Mouse (Mus musculus): ENCODE measurements around the gene Phkg2.
A peak's percentile ranks its signal among the peaks of the same experiment; 100 is the strongest.

Gene Phkg2

DNA sequence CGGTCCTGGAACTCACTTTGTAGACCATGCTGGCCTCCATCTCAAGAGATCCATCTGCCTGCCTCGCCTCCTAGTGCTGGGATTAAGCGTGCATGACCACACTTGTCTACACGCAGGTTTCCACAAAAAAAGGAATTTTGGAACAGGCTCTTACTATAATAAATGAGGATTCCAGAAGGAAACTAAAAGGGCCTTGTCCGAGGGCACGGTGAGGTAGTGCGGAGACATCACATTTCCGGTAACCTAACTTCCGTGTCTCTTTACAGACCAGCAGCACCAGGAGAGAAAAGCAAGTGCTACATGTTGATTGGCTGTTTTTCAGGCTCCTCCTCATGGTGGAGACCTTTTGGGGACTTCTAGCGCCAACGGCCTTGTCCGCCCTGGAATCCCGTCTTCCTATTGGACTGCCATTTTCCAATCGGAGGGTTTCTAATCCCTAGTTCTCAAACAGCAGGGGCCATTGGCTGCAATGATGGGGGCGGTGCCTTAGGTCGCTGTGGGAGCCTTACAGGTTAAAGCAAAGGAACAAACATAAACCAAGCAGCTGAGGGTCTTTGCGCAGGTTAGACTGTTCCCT lies at the start of gene Phkg2:
Phkg2 (plus strand) TSS at position 446 of the 577 bp plus-strand sequence.
- peak; percentile 80 to 92 for DNase-seq (ENCODE audit: low spot score in 2 of 2)

DNA sequence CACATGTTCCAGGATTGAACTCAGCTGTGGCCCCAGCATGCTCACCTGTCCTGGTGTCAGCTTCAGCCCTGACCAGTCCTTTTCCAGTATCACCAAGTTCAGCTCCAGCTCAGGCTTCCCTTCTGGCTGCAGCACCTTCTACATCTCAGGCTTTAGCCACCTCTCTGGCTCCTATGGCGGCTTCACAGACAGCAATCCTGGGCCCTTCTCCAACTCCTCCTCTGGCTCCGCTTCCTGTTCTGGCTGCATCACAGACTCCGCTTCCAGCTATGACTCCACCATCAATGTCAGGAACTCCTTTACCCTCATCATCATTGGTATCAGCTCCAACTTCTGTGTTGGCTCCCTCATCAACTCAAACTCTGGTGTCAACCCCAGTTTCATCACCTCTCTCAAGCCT lies 31.5 kb upstream of the Phkg2 start:
- no peak for DNase-seq (ENCODE audit: low spot score in 2 of 2)

DNA sequence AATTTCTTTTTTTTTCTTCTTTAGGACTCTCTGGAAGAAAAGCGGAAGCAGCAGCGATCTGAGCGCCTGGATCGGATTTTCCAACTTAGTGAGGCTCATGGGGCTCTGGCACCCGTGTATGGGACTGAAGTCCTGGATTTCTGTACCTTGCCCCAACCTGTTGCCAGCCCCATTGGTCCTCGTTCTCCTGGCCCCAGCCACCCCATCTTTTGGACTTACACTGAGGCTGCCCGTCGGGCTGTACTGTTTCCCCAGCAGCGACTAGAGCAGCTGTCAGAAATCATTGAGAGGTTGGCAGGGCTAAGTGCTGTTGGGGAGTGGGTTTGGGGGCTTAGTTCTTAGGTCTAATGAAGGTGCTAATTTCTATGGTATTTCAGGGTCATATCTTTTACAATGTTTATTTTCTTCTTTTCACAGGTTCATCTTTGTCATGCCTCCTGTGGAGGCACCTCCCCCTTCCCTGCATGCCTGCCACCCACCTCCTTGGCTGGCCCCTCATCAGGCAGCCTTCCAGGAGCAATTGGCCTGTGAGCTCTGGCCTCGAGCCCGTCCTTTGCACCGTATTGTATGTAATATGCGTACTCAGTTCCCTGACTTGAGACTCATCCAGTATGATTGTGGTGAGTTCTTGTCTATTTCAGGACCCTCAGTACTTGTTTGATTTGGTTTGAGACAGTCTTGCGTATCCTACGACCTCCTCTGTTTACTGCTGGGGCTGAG lies 23.9 kb upstream of the Phkg2 start:
- peak in 1 of 2 experiments; percentile 36 for DNase-seq (ENCODE audit: low spot score in 2 of 2)

DNA sequence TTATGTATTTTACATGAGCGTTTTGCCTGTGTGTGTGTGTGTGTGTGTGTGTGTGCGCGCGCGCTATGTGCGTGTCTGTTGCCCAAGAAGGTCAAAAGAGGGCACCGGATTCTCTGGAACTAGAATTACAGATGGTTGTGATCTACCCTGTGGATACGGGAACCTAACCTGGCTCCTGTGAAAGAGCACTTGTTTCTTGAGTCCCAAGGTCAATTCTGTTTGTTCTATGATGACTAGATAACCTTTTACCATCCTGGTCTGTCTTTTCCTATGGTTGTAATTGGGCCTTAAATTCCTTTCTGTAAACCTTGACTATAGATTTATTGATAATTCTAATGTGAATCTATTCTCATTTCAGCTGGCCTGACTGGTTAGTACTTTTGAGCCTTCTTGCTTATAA lies 21.6 kb upstream of the Phkg2 start:
- DNase-seq (ENCODE audit: low spot score in 2 of 2), result no peak

GRCm38 (mm10) chr7:127560580-127560979 lies 12.6 kb upstream of the Phkg2 start:
- no peak for DNase-seq (ENCODE audit: low spot score in 2 of 2)

DNA sequence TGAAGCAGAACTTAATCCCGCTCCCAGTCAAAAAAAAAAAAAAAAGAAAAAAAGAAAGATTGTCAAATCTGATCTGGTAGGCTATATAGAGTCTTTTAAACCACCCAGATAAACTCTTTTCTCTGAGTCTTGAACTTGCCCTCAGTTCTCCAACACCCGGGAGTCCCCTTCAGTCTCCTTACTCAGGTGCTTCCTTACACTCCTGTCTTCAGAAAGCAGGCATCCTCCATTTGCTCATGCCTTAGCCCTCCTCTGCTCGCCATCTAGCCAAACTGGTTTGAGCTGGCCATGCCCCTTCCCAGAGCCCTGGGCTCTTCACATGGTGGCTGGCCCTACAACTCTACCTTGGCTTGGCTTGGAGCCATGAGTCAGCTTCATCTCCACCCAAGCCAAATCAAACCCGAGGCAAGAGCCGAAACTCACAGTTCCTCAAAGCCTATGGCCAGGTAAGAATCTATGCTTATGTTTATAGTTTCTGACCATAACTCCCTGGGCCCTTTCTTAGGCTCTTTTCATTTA lies 11.7 kb upstream of the Phkg2 start, which contains the start of gene Tmem265:
Tmem265 (plus strand) TSS at position 51 of the 519 bp plus-strand sequence.
- no peak for DNase-seq (ENCODE audit: low spot score in 2 of 2)

DNA sequence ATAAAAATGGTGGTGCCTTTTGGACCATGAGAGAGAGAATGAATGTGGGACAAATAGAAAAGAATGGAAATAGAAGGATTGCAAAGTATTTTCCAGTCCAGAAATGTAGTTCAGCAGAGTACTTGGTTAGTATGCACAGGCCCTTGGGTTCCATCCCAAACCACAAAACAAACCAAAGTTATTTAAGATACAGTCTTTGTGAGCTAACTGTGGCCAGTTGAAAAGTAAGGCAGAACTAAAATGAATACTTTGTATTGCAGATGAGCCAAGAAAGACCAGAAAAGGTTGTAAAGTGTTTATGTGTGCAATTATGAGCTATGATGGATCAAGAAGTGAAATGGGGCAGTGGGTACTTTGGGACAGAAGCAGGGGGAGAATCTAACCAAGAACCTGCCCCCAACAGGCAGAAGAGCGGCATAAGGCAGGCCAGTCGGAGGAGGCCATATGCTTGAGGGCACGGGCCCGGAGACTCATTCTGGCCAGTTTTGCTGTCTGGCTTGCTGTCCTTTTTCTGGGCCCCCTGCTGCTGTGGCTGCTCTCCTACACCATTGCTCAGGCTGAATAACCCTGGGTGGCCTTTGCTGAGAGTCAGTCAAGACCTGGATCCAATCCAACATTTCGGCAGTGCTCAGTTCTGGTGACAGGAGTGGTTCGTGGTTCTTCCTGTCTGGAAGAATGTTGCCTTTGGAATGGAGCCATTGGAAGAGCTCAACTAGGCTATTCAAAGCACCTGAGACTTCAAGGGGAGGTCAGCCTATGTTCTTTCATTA lies 8.6 kb upstream of the Phkg2 start:
- no peak for DNase-seq (ENCODE audit: low spot score in 2 of 2)

DNA sequence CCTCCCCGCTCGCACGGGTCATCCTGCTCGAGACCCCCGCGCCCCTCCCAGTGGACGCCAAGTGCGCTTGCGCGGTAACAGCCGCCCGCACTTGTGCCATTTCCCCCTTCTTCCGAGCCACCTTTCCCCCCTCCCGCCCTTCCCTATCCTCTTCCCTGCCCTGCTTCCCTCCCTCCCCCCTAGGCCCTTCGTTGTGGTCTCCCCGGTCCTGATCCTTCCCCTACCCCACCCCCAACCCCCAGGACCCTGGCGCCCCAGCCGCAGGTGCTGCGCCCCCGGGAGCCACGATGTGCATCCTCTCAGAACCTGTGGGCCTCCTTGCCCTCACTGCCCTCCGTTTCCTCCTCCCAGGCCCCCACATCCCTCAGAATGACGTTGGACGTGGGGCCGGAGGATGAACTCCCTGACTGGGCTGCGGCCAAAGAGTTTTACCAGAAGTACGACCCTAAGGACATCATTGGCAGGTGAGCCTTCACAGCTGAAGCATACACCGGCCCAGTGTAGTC lies 416 bp downstream of the Phkg2 start:
- no peak for DNase-seq (ENCODE audit: low spot score in 2 of 2)

DNA sequence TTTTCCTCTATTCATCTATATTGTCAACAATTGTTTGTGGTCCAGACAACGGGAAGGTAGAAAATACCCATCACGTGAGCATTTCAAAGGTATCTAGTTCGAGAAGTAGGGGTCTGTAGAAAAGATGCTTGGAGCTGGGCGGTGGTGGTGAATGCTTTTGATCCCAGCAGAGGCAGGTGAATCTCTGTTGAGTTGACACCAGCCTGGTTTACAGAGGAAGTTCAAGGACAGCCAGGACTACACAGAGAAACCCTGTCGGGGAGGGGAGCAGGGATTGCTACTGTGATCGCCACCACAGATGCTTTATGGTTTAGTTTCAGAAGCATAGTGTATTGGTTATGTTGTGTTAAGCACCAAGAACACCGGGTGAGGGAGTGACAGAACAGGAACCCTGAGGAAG lies 975 bp downstream of the Phkg2 start:
- no peak for DNase-seq (ENCODE audit: low spot score in 2 of 2)

DNA sequence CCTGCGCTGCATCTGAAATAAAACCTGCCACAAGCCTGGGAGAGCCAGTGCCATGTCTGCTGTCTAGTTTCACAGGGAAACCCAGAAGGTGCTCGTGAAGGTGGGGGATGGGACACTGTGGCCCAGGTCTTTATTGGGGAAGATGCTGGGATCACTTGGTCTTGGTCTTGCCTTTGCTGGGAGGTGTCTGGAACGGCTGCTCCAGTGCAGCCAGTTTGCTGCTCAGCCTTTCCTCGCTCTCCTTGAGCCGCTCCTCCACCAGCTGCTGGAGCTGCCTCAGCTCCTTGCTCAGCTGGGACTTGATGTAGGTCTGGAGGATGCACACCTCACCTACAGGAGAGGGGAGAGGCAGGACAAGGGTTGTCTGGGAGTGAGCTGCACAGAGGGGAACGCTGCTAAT lies 10.1 kb downstream of the Phkg2 start:
- DNase-seq (ENCODE audit: low spot score in 2 of 2), result no peak

DNA sequence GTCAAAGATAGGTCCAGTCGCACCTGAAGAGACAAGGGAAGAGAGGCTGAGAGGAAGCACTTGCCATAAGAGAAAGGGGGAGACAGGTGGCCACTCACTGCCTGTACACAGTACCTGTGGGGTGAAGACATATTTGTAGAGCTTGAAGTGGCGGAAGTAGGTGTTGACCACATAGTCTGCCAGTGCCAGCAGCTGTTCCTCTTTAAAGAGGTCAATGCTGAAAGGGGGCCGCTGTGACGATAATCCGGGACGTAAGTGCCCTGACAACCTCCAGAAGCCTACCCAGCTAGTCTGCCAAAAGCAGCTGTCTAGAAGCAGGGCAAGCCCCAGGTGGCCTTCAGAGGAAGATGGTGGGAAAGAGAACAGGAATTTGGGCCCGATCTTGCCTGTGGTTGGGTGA lies 11.9 kb downstream of the Phkg2 start:
- DNase-seq (ENCODE audit: low spot score in 2 of 2), result no peak

GRCm38 (mm10) chr7:127586149-127586548 lies 13.0 kb downstream of the Phkg2 start:
- DNase-seq (ENCODE audit: low spot score in 2 of 2), result no peak

DNA sequence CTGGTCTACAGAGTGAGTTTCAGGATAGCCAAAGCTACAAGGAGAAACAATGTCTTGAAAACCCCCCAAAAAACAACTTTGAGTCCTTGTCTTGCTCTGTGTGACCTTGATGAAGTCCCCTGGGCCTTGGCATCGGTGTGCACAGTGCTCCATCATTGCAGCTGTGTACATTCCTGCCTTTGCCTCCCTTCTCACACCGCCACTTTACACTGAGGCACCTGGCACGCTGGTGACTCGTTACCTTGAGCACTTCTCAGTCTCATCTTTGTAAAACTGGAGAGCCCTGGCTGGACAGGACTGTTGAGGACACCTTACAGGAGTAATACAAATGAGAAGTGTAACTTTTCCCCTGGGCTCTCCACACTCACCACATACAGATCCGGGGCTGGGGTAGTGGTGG lies 14.1 kb downstream of the Phkg2 start:
- no peak for DNase-seq (ENCODE audit: low spot score in 2 of 2)

DNA sequence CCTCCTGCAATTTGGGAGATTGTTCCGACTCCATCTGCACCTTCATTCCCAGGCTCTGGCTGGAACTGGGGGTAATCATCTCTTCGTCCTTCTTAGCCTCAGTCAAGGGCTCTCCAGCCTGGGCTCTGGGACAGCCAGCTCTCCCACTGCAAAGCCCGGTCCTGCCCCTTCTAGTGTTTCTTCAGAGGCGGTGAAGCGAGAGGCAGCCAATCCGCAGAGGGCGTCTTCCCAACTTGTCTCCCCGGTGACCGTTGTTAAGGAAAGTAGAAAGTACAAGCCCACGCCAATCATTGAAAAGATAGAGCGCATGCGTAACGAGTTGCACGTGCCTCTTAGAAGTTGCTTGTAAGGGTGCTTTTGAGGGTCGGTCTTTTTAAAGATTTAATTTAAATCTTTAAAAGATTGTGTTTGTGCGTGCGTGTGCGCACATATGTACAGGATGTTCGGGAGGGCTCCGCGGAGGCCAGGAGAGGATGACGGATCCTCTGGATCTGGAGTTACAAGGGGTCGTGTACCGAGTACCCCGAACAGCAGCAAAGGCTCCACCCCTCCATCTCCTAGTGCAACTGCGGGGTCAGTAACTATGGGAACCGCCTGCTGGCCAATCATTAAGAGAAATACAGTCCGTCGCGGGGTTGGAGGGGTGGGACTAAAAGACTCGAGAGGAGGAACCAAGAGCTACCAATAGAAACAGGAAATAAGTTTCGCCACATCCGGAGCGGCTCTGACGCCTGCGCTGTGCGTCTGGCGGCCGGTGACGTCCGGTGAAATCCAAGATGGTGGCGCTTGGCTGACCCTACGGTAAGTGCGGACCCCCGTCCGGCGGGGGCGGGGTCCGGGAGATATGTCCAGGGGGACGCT lies 15.1 kb downstream of the Phkg2 start, which contains the start of the genes Ccdc189 and Rnf40:
Ccdc189 (minus strand) TSS at position 585 of the 861 bp plus-strand sequence.
Rnf40 (plus strand) TSS at position 757 of the 861 bp plus-strand sequence.
- peak; percentile 86 to 93 for DNase-seq (ENCODE audit: low spot score in 2 of 2)

GRCm38 (mm10) chr7:127588901-127589300 lies 15.8 kb downstream of the Phkg2 start:
- DNase-seq (ENCODE audit: low spot score in 2 of 2), result no peak

- DNase-seq (ENCODE audit: low spot score in 2 of 2), result no peak
Measured at GRCm38 (mm10) chr7:127589637-127590036, 16.5 kb downstream of the Phkg2 start.

- DNase-seq (ENCODE audit: low spot score in 2 of 2), result no peak
Measured at GRCm38 (mm10) chr7:127591108-127591507, 18.0 kb downstream of the Phkg2 start.

DNA sequence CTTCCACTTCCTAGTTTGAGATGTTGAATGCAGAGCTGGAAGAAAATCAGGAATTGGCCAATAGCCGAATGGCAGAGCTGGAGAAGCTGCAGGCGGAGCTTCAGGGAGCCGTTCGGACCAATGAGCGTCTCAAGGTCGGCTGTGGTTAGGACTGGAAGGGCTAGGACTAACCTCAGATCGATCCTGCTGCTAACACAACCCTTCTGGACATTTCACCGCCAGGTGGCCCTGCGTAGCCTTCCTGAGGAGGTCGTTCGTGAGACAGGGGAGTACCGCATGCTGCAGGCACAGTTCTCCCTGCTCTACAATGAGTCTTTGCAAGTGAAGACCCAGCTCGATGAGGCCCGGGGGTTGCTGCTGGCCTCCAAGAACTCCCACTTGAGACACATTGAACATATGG lies 19.4 kb downstream of the Phkg2 start:
- DNase-seq (ENCODE audit: low spot score in 2 of 2), result no peak

- no peak for DNase-seq (ENCODE audit: low spot score in 2 of 2)
Measured at GRCm38 (mm10) chr7:127596747-127597146, 23.6 kb downstream of the Phkg2 start.

DNA sequence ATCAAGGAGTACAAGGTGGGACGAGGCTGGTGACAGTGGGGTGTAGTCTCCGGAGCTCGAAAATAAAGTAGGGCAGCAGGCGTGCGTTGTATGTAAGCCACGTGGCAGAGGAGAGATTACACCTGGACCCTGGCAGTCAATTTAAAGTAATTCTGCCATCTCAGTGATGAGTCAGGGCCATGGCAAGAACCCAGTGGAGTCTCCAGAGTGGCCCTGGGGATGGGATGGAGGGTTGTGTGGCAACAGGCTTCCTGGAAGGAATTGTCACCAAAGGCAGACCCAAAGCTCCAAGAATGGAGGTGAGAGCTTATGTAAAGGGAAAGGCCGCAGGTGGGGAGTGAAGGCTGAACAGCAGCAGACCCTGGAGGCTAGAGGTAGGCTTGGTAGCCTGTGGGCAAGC lies 27.5 kb downstream of the Phkg2 start:
- DNase-seq (ENCODE audit: low spot score in 2 of 2), result no peak

DNA sequence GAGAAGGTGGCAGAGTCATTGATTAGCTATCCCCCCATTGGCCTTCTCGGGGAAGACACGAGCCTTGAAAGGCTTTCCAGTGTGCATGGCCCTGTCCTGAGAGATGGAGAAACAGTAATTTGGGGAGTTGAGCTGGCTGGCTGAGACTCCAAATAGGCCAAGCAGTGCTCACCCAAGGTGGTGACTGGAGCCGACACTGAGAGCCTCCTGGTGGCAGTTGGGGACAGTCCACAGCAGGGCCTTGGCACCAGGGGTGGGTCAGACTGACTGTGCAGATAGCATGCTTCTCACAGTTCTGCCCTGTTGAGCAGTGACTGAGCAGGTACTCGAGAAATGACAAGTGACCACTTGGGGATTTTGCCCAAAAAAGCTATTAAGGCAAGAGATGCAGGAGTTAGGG lies 28.6 kb downstream of the Phkg2 start:
- DNase-seq (ENCODE audit: low spot score in 2 of 2), result no peak
